Mouse (Mus musculus) erythroblast, embryonic 14.5 days (primary cell): ENCODE data around the gene Myh9.

ENCODE experiments used
- GATA1 ChIP-seq: IDR thresholded peaks from 2 replicates; pipeline ENCODE4 v1.6.1; 2012; ENCODE audit warnings: low read length, inconsistent platforms, mixed read lengths
- TAL1 ChIP-seq: IDR thresholded peaks from 3 replicates; pipeline ENCODE4 v1.6.1; 2012; ENCODE audit warnings: low read length, inconsistent platforms, mixed read lengths

GRCm38 (mm10) chr15:77827379-77827778 lies 14.6 kb downstream of the Myh9 start:
- TF ChIP-seq TAL1 (no peak), GATA1 (no peak)
